Mouse (Mus musculus): ENCODE data around the gene Gpr22. TPM values are rescaled to one million over a fixed set of nuclear protein-coding genes. Genes with fewer than 3 reads are reported as not detected.

Gene Gpr22
- polyA plus RNA-seq, 1 experiment from 2014 or later: 0.03 TPM

GRCm38 (mm10) chr12:31665999-31666398 lies 47.7 kb downstream of the Gpr22 start:
- no peak overlapping the region for H3K27ac ChIP-seq (replicated peaks)
- 71% methylated on average over 6 of the region's 6 CpGs for whole genome bisulfite sequencing (ENCODE audit: insufficient replicate concordance)
- no peak overlapping the region for H3K9ac ChIP-seq
- no peaks in the 10 kb centered on the region for H3K4me1 ChIP-seq (replicated peaks)
- no peak overlapping the region for H3K4me2 ChIP-seq
- no peaks in the 10 kb centered on the region for H3K27me3 ChIP-seq
- no peaks in the 10 kb centered on the region for H3K9me3 ChIP-seq (replicated peaks)
- H3K4me3 ChIP-seq (replicated peaks): no peak overlapping the region
- ATAC-seq (ENCODE audit: insufficient read depth): no peak
- peaks cover 11% of the 10 kb centered on the region; the same call in 1 of the 2 replicates for H3K36me3 ChIP-seq (replicated peaks)

Other genes starting within 250 kb of the Gpr22 start
- gene Cbll1, start 214.3 kb downstream of the Gpr22 start, polyA plus RNA-seq (2015; fragmentation: Nextera tagmentation; extraction: Ambion mirVana): 3.5 and 4.1 TPM in 2 replicates
- gene Slc26a4, start 154.0 kb downstream of the Gpr22 start, polyA plus RNA-seq (2015; fragmentation: Nextera tagmentation; extraction: Ambion mirVana): not detected in 2 replicates
- 17.8 and 21.9 TPM in 2 replicates for gene Bcap29, start 79.3 kb downstream of the Gpr22 start, polyA plus RNA-seq (2015; fragmentation: Nextera tagmentation; extraction: Ambion mirVana)
- gene Dus4l, start 59.1 kb downstream of the Gpr22 start, polyA plus RNA-seq (2015; fragmentation: Nextera tagmentation; extraction: Ambion mirVana): 2.4 and 2.9 TPM in 2 replicates
- 6.8 and 7.5 TPM in 2 replicates for gene Cog5, start 59.1 kb downstream of the Gpr22 start, polyA plus RNA-seq (2015; fragmentation: Nextera tagmentation; extraction: Ambion mirVana)
- 44.7 and 46.7 TPM in 2 replicates for gene Hbp1, start 236.6 kb upstream of the Gpr22 start, polyA plus RNA-seq (2015; fragmentation: Nextera tagmentation; extraction: Ambion mirVana)

Measured in liver, embryonic 15.5 days (tissue).